Mouse (Mus musculus) MEL-GATA-1-ER (cell line): ENCODE measurements around the gene Slfn8.
"Not testable (repeated sequence)": the region's sequence is repeated elsewhere in the genome, so short reads cannot be mapped to it uniquely, and the experiment has no call there.

Experiments used
- DNase-seq: peaks from one replicate; pipeline ENCODE4 v3.0.0-alpha.2; 2012; ENCODE audit warnings: low read depth; ENCODE audit errors: extremely low read depth

The Slfn8 gene

DNA sequence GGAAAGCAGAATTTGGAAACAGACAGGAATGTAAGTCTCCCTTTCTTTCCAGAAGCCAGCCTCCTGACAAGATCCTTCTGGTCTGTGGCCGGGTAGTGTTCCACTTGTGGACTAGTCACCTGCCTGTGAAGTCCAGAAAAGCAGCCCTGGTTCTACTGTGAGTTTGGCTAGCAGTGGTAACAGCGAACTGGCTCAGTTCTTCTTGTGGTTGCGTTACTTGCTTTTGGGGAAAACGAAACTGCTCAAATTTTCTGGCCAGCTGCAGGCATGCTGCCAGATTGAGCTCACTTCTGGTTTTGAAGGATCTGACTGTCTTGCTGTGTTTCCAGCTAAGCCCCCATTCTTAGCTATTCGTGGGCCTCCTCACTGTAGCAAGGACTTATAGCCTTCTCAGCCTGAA is at the start of gene Slfn8:
TSS of gene Slfn8 (minus strand) at position 190 of the 400 bp plus-strand sequence.
- no peak for DNase-seq

DNA sequence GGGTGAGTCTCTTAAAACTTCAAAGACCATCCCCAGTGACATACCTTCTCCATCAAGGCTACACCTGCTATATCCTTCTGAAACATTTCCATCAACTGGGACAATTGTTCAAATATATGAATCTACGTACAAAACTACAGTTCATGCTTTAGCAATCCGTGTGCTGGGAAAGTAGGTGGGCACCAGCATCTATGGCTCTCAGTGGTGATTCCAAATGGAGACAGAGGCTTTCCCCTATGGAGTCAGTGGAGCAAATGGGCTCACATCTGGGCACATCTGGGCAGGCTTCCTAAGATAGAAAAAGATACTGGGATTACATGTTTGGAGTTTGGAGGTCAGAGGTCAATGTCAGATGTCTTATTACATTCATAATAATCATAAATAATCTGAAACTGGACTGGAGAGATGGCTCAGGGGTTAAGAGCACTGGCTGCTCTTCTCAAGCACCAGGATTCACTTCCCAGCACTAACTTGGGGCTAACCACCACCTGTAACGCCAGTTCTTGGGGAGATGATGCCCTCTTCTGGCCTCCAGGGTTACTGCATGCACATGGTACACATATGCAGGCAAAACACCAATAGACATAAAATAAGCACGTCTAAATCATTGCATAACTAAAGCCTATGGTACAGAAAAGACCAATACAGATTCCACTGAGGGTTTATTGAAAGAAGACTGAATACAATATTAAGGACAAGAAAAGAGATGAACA is 47.5 kb upstream of the Slfn8 start:
- no peak for DNase-seq

DNA sequence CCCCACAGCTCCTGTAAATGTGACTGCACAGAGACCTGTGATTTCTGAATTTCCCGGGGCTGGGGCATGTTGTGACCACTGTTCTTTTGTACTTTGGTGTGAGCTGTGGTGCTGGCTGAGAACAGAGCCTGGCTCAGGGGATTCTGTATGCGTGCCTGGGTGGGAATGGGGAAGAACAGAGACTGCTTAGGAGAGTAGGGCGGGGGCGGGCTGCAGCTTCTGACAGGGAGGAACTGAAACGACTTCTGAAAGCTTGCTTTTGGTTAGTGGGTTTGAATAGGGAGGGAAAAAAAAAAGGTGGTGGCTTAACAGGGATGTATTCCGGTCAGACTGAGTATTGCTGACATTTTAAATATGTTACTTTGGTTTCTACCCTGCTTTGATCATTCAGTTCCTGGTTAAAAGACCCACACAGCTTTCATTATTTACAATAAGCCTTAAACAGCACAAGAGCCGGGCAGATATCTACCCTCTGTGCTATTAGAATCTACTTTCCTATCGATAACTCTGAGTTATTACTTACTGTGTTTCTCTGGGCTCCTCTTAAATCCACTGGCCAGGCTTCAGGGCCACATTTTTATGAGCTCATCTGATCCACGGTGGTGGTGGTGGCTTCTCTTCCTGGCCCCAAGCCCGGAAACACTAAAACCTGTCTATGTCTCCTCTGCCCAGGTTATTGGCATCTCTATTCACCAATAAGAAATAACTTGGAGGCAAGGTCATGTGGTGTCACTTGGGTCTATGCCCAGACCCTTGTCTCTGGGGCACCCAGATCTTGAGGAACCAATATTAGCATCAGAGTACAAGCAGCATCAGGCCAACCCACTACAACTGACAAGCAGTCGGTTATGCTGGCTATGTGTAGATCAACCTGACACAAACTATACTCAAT is 46.3 kb upstream of the Slfn8 start:
- DNase-seq, result no peak

DNA sequence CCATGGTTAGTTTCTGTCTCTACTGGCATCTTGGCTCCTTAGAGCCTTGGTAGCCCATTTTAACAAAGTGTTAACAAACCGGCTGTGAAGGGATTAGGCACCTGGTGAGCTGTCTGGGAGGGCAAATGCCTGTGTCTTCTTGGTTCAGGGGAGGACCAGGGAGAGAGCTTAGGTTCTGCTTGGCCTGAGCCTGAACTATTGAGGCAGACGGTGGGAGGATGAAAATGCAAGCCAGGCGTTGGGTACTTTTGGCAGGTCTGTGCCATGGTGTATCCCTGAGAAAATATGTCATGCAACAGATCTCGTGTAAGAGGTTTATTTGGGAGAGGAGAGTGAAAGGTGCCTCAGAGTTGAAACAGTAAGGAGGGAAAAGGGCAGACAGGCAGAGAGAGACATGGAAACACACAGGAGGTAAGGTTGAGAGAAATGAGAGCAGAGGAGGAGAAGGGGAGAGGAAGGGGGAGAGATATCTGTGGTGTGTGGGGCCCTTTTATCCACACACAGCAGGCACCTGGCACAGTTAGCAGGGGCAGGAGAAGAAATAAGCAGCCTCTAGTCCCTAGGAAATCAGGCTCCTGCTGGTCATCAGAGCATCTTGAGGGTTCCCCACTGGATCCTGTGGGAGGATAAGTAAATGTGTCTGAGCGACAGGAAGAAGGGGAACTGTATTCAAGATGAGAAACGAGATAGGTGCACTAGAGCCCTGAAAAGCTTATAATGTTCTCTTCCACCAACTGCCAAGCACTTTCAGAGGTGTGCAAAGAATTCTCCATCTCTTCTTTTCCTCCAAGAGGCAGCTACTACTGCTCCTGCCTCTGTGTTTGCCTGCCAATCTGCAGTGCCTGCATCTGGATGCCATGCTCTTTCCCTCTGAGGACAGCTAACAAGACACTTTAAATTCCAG is 45.1 kb upstream of the Slfn8 start:
- no peak for DNase-seq

DNA sequence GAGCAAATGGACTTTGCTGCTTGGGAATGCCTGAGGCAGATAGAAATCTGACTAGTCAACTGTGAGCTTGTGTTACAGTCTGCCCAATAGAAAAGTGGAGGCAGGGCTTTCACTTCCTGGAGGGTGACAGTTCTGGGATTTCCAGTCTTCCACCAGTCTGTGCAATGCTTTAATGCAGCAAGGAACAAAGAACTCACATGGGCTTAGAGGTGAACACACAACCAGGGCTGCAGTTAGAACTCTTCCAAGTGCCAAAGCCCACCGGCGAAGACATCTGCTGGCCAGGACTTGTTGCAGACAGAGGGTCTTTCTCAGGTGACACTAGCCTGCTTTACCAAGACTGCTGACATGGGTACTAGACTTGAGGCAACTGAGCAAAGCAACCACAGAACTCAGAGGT is 44.3 kb upstream of the Slfn8 start, which contains the start of gene Slfn2:
TSS of gene Slfn2 (plus strand) at position 167 of the 400 bp plus-strand sequence.
- DNase-seq, result no peak

- no peak for DNase-seq
Observed at GRCm38 (mm10) chr11:83063941-83064349, 43.3 kb upstream of the Slfn8 start.

DNA sequence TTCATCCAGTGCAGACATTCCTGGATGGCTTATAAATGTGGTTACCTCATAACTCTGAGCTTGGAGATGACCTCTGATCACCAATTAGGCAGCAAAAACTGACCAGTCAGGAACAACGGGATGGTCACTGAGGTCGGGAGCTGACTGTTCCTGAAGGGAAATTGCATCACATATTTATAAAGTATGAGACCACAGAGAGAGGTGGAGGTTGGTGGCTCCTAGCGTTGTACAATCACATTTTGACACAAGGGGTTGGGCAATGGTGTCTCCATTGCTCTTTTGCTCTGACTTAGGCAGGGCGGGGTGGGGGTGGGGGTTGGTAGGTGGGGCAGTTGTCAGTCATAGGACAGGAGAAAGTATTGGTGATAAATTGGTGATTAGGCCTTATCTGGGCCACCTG is 42.5 kb upstream of the Slfn8 start:
- DNase-seq, result no peak

GRCm38 (mm10) chr11:83061806-83062205 is 41.2 kb upstream of the Slfn8 start:
- DNase-seq, result no peak

- DNase-seq, result no peak
Observed at GRCm38 (mm10) chr11:83060412-83061020, 39.9 kb upstream of the Slfn8 start.

DNA sequence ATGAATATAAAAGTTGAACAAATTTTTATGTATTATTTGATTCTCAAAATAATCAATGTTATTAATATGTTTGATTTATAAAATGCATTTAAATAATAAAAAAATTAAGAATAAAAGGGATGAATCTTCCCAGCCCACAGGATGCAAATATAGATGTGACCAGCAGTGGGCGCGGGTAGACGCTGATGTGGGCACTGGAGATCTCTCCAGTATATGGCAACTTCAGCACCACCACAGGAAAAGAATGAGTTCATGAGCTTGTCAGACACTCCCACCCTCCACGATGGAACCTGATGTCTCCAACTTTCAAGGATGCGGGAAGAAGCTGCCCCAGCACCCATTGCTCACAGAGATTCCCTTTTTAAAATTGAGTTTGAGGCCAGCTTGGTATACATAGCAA is 37.3 kb upstream of the Slfn8 start:
- no peak for DNase-seq

- DNase-seq, result no peak
Observed at GRCm38 (mm10) chr11:83045642-83046041, 25.0 kb upstream of the Slfn8 start.

DNA sequence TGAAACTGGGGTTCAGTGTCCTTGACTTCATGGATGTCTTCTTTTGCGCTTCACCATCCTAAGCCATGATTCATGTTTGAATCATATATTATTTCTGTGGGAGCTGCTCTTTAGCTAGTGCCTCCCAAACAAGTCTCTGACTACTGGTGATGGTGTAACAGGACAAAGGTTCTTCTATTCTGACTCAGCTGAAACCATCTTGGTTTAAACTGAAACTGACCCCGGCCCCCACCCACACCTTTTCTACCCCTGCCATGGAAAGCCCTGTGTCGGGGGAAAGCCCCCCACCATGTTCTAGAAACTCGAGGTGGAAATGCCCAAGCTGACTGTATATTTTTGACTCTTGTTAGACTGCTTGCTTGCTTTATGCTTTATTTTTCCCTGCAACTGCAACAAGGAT is 23.3 kb upstream of the Slfn8 start:
- no peak for DNase-seq

DNA sequence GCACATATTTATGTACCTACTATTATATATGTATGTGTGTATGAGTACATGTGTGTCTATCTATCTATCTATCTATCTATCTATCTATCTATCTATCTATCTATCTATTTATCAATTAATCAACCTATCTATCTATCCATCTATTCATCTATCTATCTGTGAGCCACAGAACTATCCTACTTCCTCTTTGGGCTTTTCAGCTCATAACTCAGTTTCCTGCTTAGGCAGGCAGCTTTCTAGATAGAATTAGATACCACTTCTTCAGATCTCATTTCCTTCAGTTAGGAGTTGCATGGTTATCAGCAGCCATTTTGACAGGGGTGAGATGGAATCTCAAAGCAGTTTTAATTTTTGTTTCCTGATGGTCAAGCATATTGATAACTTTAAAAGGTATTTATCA is 20.4 kb upstream of the Slfn8 start:
- DNase-seq, result no peak

DNA sequence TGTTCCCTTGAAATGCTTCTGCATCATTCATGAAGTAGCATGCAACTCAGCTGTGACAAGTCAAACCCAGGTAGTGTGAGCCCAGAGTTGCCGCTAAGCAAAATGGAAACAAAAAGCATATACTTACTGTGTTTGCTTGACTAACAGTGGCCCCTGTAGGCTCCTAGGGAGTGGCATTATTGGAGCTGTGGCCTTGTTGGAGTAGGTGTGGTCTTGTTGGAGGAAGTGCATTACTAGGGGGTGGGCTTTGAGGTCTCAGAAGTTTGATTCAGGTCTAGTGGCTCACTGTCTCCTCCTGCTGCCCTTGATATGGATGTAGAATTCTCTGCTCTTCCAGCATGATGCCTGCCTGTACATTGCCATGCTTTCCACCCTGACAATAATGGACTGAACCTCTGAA is 19.7 kb upstream of the Slfn8 start:
- DNase-seq, result no peak

DNA sequence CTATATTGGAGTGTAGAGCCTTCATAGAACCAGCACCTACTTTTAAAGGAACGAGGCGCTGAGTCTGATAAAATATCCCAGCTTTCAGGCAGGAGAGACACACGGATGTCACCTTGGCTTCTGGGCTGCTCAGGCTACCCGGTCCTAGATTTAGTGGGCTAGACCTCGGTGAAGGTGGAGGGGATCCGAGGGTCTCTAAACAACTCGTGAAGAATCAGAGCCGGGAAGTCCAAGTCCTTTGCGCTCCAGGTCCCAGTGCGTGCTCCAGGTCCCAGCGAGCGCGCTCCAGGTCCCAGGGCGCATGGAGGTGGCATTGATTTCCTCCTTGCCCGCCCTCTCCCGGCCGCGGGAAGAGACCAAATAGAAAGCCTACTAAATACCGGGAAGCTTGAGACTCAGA is 19.2 kb upstream of the Slfn8 start:
- no peak for DNase-seq

- no peak for DNase-seq
Observed at GRCm38 (mm10) chr11:83039156-83039555, 18.5 kb upstream of the Slfn8 start.

DNA sequence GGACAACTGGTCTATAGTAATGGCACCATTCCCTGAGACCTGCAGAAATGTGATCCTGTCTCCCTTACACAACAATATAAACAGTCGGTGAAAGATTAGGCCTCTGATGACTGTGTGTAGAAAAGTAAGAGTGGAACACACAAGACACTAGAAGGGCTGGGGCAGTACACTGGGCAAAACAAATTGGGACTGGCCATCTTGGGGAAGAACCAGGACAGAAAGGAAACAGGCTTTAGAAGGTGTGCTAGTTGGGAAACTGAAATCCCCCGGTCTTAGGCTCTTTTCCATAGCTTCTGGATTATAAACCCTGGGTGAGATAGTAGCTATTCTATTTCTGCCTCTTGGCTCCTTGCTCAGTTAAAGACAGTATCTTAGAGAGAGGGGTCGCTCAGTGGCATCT is 18.1 kb upstream of the Slfn8 start:
- DNase-seq, result not testable (repeated sequence)

DNA sequence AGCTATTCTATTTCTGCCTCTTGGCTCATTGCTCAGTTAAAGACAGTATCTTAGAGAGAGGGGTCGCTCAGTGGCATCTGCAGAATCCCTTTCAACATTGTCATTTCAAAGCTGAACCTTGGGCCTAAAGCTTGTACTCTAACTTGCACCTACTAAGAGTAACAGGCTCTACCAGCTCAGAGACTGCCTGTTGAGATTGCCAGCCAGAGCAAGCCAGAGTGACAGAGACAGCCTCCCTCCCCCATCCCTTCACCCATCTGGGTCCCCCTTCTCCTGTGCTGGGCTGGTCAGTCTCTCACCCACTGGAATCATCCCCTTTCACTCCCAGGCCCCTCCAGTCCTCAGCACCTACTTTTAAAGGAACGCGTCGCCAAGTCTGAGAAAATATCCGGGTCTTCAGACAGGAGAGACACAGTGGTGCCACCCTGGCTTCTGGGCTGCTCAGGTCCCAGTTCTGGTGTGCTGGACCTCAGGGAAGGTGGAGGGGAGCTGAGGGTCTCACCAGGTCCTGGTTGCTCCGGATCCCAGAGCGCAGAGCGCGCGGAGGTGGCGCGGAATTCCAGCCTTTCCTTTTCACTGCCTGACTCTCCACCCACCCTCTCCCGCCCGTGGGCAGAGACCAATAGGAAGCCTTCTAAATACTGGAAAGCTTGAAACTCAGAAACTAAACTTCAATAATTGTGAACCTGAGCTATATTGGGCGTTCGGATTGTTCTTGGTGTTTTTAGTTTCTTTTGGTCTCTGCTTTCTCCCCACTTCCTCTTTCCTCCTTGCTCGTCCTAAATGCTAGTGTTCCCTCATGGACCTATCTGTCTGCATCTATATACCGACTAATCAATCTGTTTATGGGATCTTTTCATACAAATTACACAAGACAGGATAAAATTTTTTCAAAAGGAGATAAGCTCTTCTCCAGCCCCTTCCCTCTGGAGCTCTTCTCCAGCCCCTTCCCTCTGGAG is 770 bp downstream of the Slfn8 start:
- DNase-seq, result not testable (repeated sequence)

GRCm38 (mm10) chr11:83016093-83016492 is 4.5 kb downstream of the Slfn8 start:
- DNase-seq, result no peak

GRCm38 (mm10) chr11:83013356-83013755 is 7.3 kb downstream of the Slfn8 start:
- no peak for DNase-seq
